Mouse (Mus musculus) T-helper 17 cell (primary cell): ENCODE results near the gene Pyy.

Source experiments
- in situ Hi-C, 2 experiments: fragments of 300-600 bp; cut with MboI, MseI; formaldehyde crosslinking; loops; 1 replicate in 1 of 2; 2 replicates in 1 of 2; pipeline ENCODE4 v1.15.1; 2025; ENCODE audit warnings: high pct_unique_total_duplicates in 2 of 2

Gene Pyy

DNA sequence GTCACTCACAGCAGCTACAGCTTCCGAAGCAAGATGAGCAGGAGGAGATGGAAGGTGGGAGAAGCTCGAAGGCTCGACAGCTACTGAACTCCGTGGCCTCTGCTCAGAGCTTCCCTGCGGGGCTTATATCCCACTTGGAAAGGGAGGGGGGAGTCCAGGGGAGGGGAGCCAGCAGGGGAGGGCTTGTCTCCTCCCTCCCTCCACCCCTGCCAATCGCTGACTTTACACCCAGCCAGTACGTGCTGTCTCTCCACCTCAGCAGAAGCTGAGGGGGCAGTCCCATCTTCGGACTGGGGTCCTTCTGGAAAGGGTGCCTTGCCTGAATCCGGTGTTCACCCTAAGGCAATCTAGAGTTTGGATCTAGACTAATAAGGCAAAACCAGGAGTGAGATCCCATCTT is at the start of gene Pyy:
Gene Pyy, minus strand, starts transcription at position 101 of the 400 bp plus-strand sequence.
- in situ Hi-C loops, result loop anchor here in 1 of 2 experiments (10.0 kb wide), 1 partner anchor 413 kb away; no protein-coding TSS in a partner anchor

DNA sequence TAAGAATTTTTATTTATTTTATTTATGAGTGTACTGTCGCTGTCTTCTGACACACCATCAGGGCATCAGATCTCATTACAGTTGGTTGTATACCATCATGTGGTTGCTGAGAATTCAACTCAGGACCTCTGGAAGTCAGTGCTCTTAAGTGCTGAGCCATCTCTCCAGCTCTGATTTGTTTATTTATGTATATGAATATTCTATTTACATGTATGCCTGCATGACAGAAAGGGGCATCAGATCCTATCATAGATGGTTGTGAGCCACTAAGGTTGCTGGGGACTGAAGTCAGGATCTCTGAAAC is 49.1 kb upstream of the Pyy start:
- in situ Hi-C loops, result loop anchor here in 1 of 2 experiments (5.0 kb wide), 1 partner anchor 56 kb away; no protein-coding TSS in a partner anchor

GRCm38 (mm10) chr11:102156039-102156785 is 48.6 kb upstream of the Pyy start, which contains the start of gene Tmem101:
Tmem101 (minus strand) TSS chr11:102156404.
- in situ Hi-C loops, result loop anchor here in 1 of 2 experiments (5.0 kb wide), 1 partner anchor 56 kb away; no protein-coding TSS in a partner anchor

GRCm38 (mm10) chr11:102147213-102147989 is 39.8 kb upstream of the Pyy start:
- in situ Hi-C loops, result loop anchor here in 1 of 2 experiments (5.0 kb wide), 1 partner anchor 80 kb away; no protein-coding TSS in a partner anchor

DNA sequence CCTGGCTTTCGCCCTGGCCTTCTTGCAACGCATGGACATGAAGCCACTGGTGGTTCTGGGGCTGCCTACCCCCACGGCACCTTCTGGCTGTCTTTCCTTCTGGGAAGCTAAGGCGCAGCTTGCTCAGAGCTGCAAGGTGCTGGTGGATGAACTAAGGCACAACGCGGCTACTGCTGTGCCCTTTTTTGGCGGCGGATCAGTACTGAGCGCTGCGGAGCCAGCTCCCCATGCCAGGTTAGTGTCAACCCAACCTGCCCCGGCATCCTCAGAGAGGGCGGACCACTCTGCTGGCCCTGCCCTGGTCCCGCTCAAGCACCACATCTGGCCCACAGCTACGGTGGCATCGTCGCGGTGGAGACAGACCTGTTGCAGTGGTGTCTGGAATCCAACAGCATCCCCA is 38.9 kb upstream of the Pyy start:
- in situ Hi-C loops, result loop anchor here in 1 of 2 experiments (5.0 kb wide), 1 partner anchor 79 kb away; no protein-coding TSS in a partner anchor

- in situ Hi-C loops, result loop anchor here in 1 of 2 experiments (5.0 kb wide), 1 partner anchor 79 kb away; no protein-coding TSS in a partner anchor
Observed at GRCm38 (mm10) chr11:102146005-102146404, 38.4 kb upstream of the Pyy start.

- in situ Hi-C loops, result loop anchor here in 1 of 2 experiments (5.0 kb wide), 1 partner anchor 78 kb away; no protein-coding TSS in a partner anchor
Observed at GRCm38 (mm10) chr11:102145471-102146001, 37.9 kb upstream of the Pyy start, which contains the start of gene Nags. Nags (plus strand) TSS chr11:102145513.

- in situ Hi-C loops, result loop anchor here in 1 of 2 experiments (5.0 kb wide), 1 partner anchor 78 kb away; no protein-coding TSS in a partner anchor
Observed at GRCm38 (mm10) chr11:102144957-102145470, 37.4 kb upstream of the Pyy start.

GRCm38 (mm10) chr11:102142355-102142754 is 34.7 kb upstream of the Pyy start:
- in situ Hi-C loops, result no loop called here

DNA sequence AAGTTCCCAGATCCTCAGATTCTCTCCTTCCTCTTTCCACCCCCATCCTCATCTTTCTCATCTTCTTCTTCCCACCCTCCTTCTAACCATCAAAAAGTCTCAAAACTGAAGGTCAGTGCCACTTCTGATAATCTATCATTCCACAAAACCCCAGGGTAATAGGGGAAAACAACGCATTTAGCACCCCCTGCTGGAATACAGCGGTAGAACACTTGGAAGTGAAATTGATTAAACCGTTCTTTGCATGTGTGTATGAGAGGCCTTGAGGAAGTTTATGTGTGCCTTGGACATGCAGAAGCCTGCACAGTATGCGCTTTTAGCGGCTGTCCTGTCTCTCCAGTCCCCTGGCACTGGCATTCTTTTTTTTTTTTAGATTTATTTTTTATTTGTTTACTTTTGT is 32.9 kb upstream of the Pyy start:
- in situ Hi-C loops, result no loop called here

DNA sequence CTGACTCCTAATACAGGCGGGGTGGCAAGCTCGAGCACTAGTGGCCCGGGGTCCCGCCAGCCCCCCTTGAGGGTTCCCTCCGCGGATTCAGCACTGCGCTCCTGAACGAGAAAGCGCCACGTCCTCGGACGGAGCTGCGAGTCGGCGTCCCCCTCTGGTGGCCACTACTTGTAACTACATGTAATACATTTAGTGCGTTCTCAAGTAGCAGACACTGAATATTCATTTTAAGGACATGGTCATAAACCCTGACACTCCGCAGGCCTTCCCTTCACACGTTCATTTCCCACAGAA is 30.8 kb upstream of the Pyy start:
- in situ Hi-C loops, result loop anchor here (5.0 kb wide), 2 partner anchors 36 to 71 kb away; partner anchors contain the start of gene Ppy (in 1 of the 2)

DNA sequence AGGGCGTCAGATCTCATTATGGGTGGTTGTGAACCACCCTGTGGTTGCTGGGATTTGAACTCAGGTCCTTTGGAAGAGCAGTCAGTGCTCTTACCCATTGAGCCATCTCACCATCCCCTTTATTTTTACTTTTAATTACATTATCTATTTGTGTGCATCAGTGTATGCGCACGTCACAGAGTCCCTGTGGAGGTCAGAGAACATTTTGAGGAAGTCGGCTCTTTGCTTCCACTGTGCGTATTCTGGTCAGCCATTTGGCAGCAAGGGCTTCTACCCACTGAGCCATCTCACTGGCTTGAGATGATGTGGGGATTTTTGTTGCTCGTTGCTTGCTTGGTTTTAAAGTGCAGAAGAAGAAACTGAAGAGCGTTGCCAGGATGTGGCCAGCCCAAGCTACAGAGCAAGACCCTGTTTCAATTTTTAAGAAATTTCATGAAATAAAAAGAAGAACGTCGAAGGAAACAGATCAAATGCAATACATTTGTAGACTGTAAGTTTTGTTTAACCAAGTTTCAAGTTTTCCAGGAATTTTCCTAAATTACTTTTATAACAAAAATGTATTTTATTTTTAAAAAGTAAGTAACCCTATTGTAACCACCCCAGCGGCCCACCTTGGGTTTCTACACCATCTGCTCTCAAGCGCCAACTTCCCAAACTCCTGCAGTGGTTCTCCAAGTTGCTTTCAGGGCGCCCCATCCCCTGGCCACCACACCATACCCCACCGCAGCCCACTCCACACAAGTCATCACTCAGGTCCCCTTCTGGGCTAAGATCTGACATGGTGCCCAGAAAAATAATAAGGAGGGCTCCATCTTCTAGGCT is 30.2 kb upstream of the Pyy start:
- in situ Hi-C loops, result loop anchor here (5.0 kb wide), 2 partner anchors 36 to 71 kb away; partner anchors contain the start of gene Ppy (in 1 of the 2)

DNA sequence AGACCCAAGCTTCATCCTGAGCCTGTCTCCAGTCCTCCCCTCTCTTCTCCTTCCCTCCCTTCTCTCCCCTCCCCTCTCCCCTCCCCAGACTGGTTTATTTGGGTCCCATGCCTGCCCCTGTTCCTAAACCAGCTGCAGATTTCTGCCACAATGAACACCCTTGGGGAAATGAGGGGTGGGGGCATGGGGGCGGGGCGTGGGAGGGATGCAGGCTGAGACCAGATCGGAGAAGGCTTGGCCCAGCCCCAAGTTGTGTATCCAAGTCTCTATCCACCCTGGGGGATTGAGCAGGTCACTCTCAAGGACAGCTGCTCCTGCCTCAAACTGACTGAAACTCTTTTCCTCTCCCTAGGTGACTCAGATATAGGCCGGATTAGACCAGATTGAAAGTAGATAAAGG is 26.9 kb upstream of the Pyy start:
- in situ Hi-C loops, result no loop called here

GRCm38 (mm10) chr11:102117386-102117785 is 9.8 kb upstream of the Pyy start:
- in situ Hi-C loops, result no loop called here

DNA sequence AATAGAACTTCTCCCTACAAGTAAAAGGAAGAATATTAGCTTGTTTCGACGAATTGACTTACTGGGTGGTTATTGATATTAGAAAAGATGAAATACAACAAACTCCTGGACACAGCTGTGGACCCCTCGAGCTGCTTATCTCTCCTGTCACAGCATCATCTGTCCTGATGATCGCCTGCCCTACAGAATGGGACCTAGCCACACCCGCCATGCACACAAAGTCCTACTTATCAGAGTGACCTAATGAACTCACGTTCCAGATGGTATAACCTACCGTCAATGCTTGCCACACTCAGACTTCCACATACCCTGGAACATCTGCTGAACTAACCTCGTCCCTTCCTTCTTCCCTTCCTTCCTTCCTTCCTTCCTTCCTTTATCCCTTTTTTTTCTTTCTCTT is 8.6 kb upstream of the Pyy start:
- in situ Hi-C loops, result no loop called here

- in situ Hi-C loops, result no loop called here
Observed at GRCm38 (mm10) chr11:102111576-102111975, 3.9 kb upstream of the Pyy start.

GRCm38 (mm10) chr11:102106911-102107310 is 721 bp downstream of the Pyy start:
- in situ Hi-C loops, result loop anchor here in 1 of 2 experiments (10.0 kb wide), 1 partner anchor 412 kb away; no protein-coding TSS in a partner anchor

- in situ Hi-C loops, result loop anchor here (5.0 to 10.0 kb wide), 2 partner anchors 35 to 408 kb away; no protein-coding TSS in a partner anchor
Observed at GRCm38 (mm10) chr11:102102485-102103258, 5.0 kb downstream of the Pyy start.

DNA sequence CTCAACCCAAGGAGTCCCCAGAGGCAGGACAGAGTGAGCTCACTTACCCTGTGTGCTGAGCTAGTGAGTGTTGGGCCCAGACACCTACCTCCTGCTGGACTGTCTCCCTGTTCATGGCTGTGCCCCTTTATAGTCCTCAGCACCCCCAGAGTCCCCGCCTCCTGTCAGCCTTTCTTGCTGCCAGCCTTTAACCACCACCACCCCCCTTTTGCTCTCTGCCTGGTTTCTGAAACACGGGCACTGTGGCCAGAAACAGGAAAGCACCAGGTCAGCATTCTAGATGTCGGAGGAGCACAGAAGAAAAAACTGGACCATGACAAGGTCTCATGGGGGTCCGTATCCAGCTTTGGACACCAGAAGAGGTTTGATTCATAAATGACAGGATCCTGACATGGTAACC is 6.4 kb downstream of the Pyy start, which contains the start of gene Ppy:
Gene Ppy, minus strand, starts transcription at position 101 of the 400 bp plus-strand sequence.
- in situ Hi-C loops, result loop anchor here (5.0 to 10.0 kb wide), 2 partner anchors 36 to 406 kb away; no protein-coding TSS in a partner anchor
